Mouse (Mus musculus) left cerebral cortex, adult 18-20 months (tissue): ENCODE results near the gene Chat. TPM values are rescaled to one million over a fixed set of nuclear protein-coding genes. Genes with fewer than 3 reads are reported as not detected.

Experiments used
- DNase-seq, 2 experiments: peaks; one replicate each; pipeline ENCODE4 v3.0.0; 2021 to 2022; ENCODE audit warnings: low spot score in 2 of 2, mixed read lengths in 1 of 2
- long read RNA-seq, 2 experiments: library from polyadenylated mRNA; stranded (forward); transcript quantifications; one replicate each; pipeline ENCODE4 v2.0.0; 2021
- total RNA-seq, 2 experiments: library from RNA; stranded (reverse); gene quantifications; 2 replicates each; pipeline ENCODE4 v1.2.3; 2021

Chat gene
- total RNA-seq, result 1 to 10 TPM; 1.6 to 1.8 TPM
- long read RNA-seq, experiment 1, partial matches to known transcripts, result 0 of 1 reads
- long read RNA-seq, experiment 1, other reads (novel, unspliced or antisense), result 1 of 1 reads
- long read RNA-seq, experiment 2, partial matches to known transcripts, result 3 of 3 reads
- long read RNA-seq, experiment 2, other reads (novel, unspliced or antisense), result 0 of 3 reads

GRCm38 (mm10) chr14:32465889-32466288, at the start of gene Chat:
TSS of gene Chat (minus strand) at chr14:32465989.
- no peak for DNase-seq

GRCm38 (mm10) chr14:32513336-32514032, 47.7 kb upstream of the Chat start, which contains the start of gene Ercc6:
TSS of gene Ercc6 (plus strand) at chr14:32513521.
- peak; percentile 93 to 94 for DNase-seq

- no peak for DNase-seq
These were observed 47.1 kb upstream of the Chat start for GRCm38 (mm10) chr14:32512912-32513311.

- no peak for DNase-seq
These were observed 43.7 kb upstream of the Chat start for GRCm38 (mm10) chr14:32509443-32509961.

GRCm38 (mm10) chr14:32508105-32508835, 42.5 kb upstream of the Chat start:
- DNase-seq, result no peak

GRCm38 (mm10) chr14:32507216-32507615, 41.4 kb upstream of the Chat start:
- DNase-seq, result no peak

GRCm38 (mm10) chr14:32506329-32506728, 40.5 kb upstream of the Chat start:
- no peak for DNase-seq

GRCm38 (mm10) chr14:32503897-32504296, 38.1 kb upstream of the Chat start:
- no peak for DNase-seq

GRCm38 (mm10) chr14:32502764-32503688, 37.2 kb upstream of the Chat start:
- DNase-seq, result no peak

- DNase-seq, result no peak
These were observed 35.5 kb upstream of the Chat start for GRCm38 (mm10) chr14:32501303-32501702.

- DNase-seq, result no peak
These were observed 30.5 kb upstream of the Chat start for GRCm38 (mm10) chr14:32496115-32496850.

GRCm38 (mm10) chr14:32492521-32492920, 26.7 kb upstream of the Chat start:
- peak; percentile 34 to 52 for DNase-seq

GRCm38 (mm10) chr14:32482061-32482460, 16.3 kb upstream of the Chat start:
- no peak for DNase-seq

- no peak for DNase-seq
These were observed 11.8 kb upstream of the Chat start for GRCm38 (mm10) chr14:32477581-32477980.

- no peak for DNase-seq
These were observed 10.8 kb upstream of the Chat start for GRCm38 (mm10) chr14:32476559-32476958.

- DNase-seq, result peak; percentile 70 to 77
These were observed 7.2 kb upstream of the Chat start for GRCm38 (mm10) chr14:32472996-32473395.

GRCm38 (mm10) chr14:32467606-32468005, 1.8 kb upstream of the Chat start:
- no peak for DNase-seq

GRCm38 (mm10) chr14:32465506-32465870, 301 bp downstream of the Chat start:
- DNase-seq, result no peak

GRCm38 (mm10) chr14:32464601-32465505, 936 bp downstream of the Chat start, which contains the start of gene Slc18a3:
TSS of gene Slc18a3 (minus strand) at chr14:32464850.
- no peak for DNase-seq
